30 mouse cellular contexts compared by ENCODE assay signal in the genomic region with DNA sequence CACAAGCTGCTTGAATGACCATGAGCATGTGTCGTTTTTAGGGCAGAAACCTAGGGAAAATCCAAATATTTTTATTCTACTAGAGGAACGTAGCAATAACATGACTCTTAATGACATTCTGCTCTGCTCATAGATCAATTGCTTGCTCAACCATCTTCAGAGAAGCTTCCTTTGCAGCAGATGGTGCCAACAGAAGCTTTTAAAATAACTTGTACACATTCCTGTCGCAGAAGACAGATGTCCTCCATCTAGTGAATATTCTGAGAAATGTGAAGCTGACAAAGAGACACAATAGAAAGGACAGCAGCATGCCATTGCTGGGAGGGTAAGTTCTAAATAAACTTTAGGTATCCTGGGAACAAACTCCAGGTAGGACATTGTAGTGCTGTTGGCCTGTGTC.
DNase-seq lines count a peak whose midpoint lies in the region; TF ChIP-seq lines count a peak whose summit lies in the region.
"Had no signal": no experiment of that assay in that cellular context is flagged by ENCODE, and none has a peak within 500 bp of the region (broad histone marks: within the 10 kb centered on the region; RNA-seq: fewer than 3 reads in every experiment).

No protein-coding gene starts in this region.

- intact Hi-C loops in left cerebral cortex, adult 2 months (cut with DNase I): no loop called here
- intact Hi-C loops in left cerebral cortex, postnatal 14 days (cut with DNase I): no loop called here
- intact Hi-C loops in heart, postnatal 10 days (cut with DNase I): no loop called here

- H3K27ac ChIP-seq in left cerebral cortex, adult 2 months: no peak overlapping the region
- H3K27ac ChIP-seq: embryonic facial prominence, embryonic 15.5 days; forebrain, embryonic 12.5 days; gastrocnemius, adult 2 months; hindbrain, embryonic 14.5 days; limb, embryonic 10.5 days; limb, embryonic 15.5 days; liver, embryonic 14.5 days; macrophage; midbrain, embryonic 13.5 days; neural tube, embryonic 13.5 days had no signal

- H3K4me3 ChIP-seq in left cerebral cortex, adult 2 months: no peak overlapping the region
- H3K4me3 ChIP-seq: embryonic facial prominence, embryonic 15.5 days; forebrain, embryonic 12.5 days; gastrocnemius, adult 2 months; limb, embryonic 10.5 days; limb, embryonic 15.5 days; midbrain, embryonic 13.5 days; neural tube, embryonic 13.5 days had no signal

- no peak for TF ChIP-seq CTCF in left cerebral cortex, adult 2 months (IDR thresholded peaks at IDR 0.05)

- DNase-seq in left cerebral cortex, adult 11 months (ENCODE audit: low spot score): peak; percentile 7
- DNase-seq in left cerebral cortex, adult 2 months (ENCODE audit: extremely low spot score in 1 of 2, low spot score in 2 of 2): no peak
- peak; percentile 70 for DNase-seq in brain, adult 2 months (ENCODE audit: low read depth, low spot score)
- peak; percentile 18 to 41 for DNase-seq in frontal cortex, adult 2 months (ENCODE audit: extremely low spot score in 1 of 2, low spot score in 1 of 2)
- DNase-seq in left cerebral cortex, postnatal 14 days (ENCODE audit: low spot score in 2 of 2): peak; percentile 12 to 30
- DNase-seq in spleen, postnatal 10 days (ENCODE audit: low spot score in 2 of 2): no peak
- no peak for DNase-seq in heart, postnatal 10 days
- DNase-seq: adrenal gland, postnatal 36 days; B cell, adult 2 months; cerebellum, adult 2 months; cerebellum, postnatal 14 days; forebrain, postnatal 0 days; gastrocnemius, adult 2 months; gastrocnemius, postnatal 36 days; heart, adult 18-20 months; heart, postnatal 4 days; kidney, adult 9 months; kidney, postnatal 10 days; lung, adult 2 months; lung, postnatal 10 days; thymus, postnatal 4 days had no signal

Comparison
In these comparisons a context has a peak if more than half of its experiments do, and no peak if none do; other contexts are left out.
1. DNase-seq: peak in left cerebral cortex, adult 11 months (single experiment), brain, adult 2 months (single experiment), frontal cortex, adult 2 months (2 of 2) and left cerebral cortex, postnatal 14 days (2 of 2); none in left cerebral cortex, adult 2 months (0 of 2), spleen, postnatal 10 days (0 of 2) and heart, postnatal 10 days (0 of 2).